Mouse (Mus musculus): ENCODE results near the gene Bglap3.

DNA sequence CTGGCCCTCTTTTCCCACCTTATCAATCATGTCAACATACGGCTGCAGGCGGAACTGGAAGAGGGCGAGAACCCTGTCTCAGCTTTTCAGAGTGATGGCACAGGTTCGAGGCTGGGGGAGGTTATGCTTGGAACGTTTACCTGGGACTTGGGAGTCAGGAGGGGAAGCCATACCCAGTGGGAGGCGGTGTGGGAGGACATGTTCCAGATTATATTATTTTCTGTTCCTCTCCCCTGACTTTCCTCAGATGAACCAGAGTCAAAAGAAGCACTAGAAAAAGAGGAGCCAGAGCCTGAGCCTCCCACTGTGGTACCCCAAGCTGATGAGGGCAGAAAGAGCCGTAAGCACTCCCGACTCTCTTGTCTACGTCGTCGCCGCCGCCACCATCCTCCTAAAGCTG is 21.8 kb downstream of the Bglap3 start:
- TF ChIP-seq CTCF (IDR thresholded peaks at IDR 0.05 in 2 of 3, conservative IDR thresholded peaks at IDR 0.05 in 1 of 3; ENCODE audit: control insufficient read depth in 1 of 3, insufficient read depth in 1 of 3, low read depth in 2 of 3, low read length in 3 of 3, poor library complexity in 1 of 3, severe bottlenecking in 1 of 3) (no peak), MAX (IDR thresholded peaks at IDR 0.05; ENCODE audit: low read length) (no peak), RCOR1 (IDR thresholded peaks at IDR 0.05; ENCODE audit: low read depth, low read length) (no peak), NELFE (IDR thresholded peaks at IDR 0.05; ENCODE audit: low read depth, low read length) (no peak), SIN3A (IDR thresholded peaks at IDR 0.05; ENCODE audit: low read length) (no peak), EP300 (IDR thresholded peaks at IDR 0.05; ENCODE audit: low read depth in 1 of 2, low read length in 2 of 2) (no peak), ELF1 (IDR thresholded peaks at IDR 0.05; ENCODE audit: low read depth, low read length) (no peak), RAD21 (IDR thresholded peaks at IDR 0.05; ENCODE audit: low read depth, low read length) (no peak), E2F4 (IDR thresholded peaks at IDR 0.05; ENCODE audit: borderline replicate concordance, low read depth, low read length) (no peak)
